ENCODE assay signal across 8 mouse cellular contexts in genomic region chr16:94569229-94570176, GRCm38 (mm10). TPM values are rescaled to one million over a fixed set of nuclear protein-coding genes. Genes with fewer than 3 reads are reported as not detected.
DNase-seq lines count a peak whose midpoint lies in the region; ATAC-seq and TF ChIP-seq lines count a peak whose summit lies in the region.

Gene Dyrk1a (plus strand): TSS chr16:94570010.

- no peaks in the 10 kb centered on the region for H3K36me3 ChIP-seq in hindbrain, embryonic 13.5 days

- H3K4me2 ChIP-seq in hindbrain, embryonic 13.5 days = peak within 1 kb of the TSS; percentile 86

- TF ChIP-seq CTCF in Patski (IDR thresholded peaks at IDR 0.05) = no peak

- H3K4me3 ChIP-seq in hindbrain, embryonic 13.5 days = peak within 1 kb of the TSS; percentile 99

- in situ Hi-C loops in Patski (cut with MboI; ENCODE audit: low pct_unique_long_range_greater_than_20kb) = no loop called here

- H3K27ac ChIP-seq in hindbrain, embryonic 13.5 days = peak within 1 kb of the TSS; percentile 100

- under 1% methylated on average over 57 of the region's 133 CpGs for WGBS in hindbrain, embryonic 13.5 days

- POLR2A ChIA-PET in Patski (lab: Charles Lee) = interaction anchor here (0.6 to 1.2 kb wide), 3 partner anchors 11 to 45 kb away, joined by 3 to 4 read pairs (median 3); no protein-coding TSS in a partner anchor

- no peaks in the 10 kb centered on the region for H3K9me3 ChIP-seq in hindbrain, embryonic 13.5 days

- H3K4me1 ChIP-seq in hindbrain, embryonic 13.5 days (replicated peaks) = peaks cover 34% of the 10 kb centered on the region

- CTCF ChIA-PET in Patski (lab: Charles Lee) = interaction anchor here (2.1 kb wide), 2 partner anchors 43 to 53 kb away, joined by 4 to 5 read pairs; partner anchors contain the start of gene Vps26c

- H3K9ac ChIP-seq in hindbrain, embryonic 13.5 days = peak within 1 kb of the TSS; percentile 100

- peak; percentile 74 for ATAC-seq in Patski
- ATAC-seq in hindbrain, embryonic 13.5 days (ENCODE audit: low FRiP score) = peak; percentile 94

- peak; percentile 95 for DNase-seq in Patski (ENCODE audit: low read depth, low spot score)
- DNase-seq in cerebellum, postnatal 14 days = peak; percentile 99
- DNase-seq in frontal cortex, postnatal 14 days (ENCODE audit: low spot score in 2 of 2) = peak; percentile 97
- peak; percentile 91 to 94 for DNase-seq in layer of hippocampus, postnatal 25 days (ENCODE audit: extremely low spot score in 1 of 2, low spot score in 1 of 2)
- DNase-seq in lung, postnatal 25 days (ENCODE audit: low spot score) = peak; percentile 99
- peak; percentile 99 for DNase-seq in retina, embryonic 14.5 days (ENCODE audit: low spot score)
- DNase-seq in thymus, postnatal 4 days = peak; percentile 100

- no peaks in the 10 kb centered on the region for H3K27me3 ChIP-seq in Patski
- no peaks in the 10 kb centered on the region for H3K27me3 ChIP-seq in hindbrain, embryonic 13.5 days

RNA-seq across cellular contexts. Expression of gene Dyrk1a, which starts in this region (rescaled TPM):
- 27.3 TPM for polyA plus RNA-seq in Patski (2021)
- 10.7 and 11.2 TPM in 2 replicates for polyA plus RNA-seq in hindbrain, embryonic 13.5 days (2015; fragmentation: Nextera tagmentation; extraction: Ambion mirVana)
- total RNA-seq in layer of hippocampus, postnatal 25 days (2021) = 10 to 100 TPM; 84.3 to 90.8 TPM

Comparison
In these comparisons a context has a peak if more than half of its experiments do, and no peak if none do; other contexts are left out.
1. Peak in every context shown above with its lines: DNase-seq, ATAC-seq, H3K4me3 ChIP-seq and H3K27ac ChIP-seq.